Mouse (Mus musculus) spleen, postnatal 10 days (tissue): Measurements from ENCODE around the gene Cln3.
A peak's percentile ranks its signal among the peaks of the same experiment; 100 is the strongest.

ENCODE experiments used
- DNase-seq, 2 experiments: peaks; one replicate each; pipeline ENCODE4 v3.0.0; 2021 to 2022; ENCODE audit warnings: low spot score in 2 of 2

The Cln3 gene

GRCm38 (mm10) chr7:126585717-126586116, at the start of gene Cln3:
Cln3 (minus strand) TSS chr7:126585817.
- no peak for DNase-seq

GRCm38 (mm10) chr7:126635375-126635774, 49.8 kb upstream of the Cln3 start:
- no peak for DNase-seq

GRCm38 (mm10) chr7:126632478-126632877, 46.9 kb upstream of the Cln3 start:
- no peak for DNase-seq

- DNase-seq, result no peak
Observed at GRCm38 (mm10) chr7:126630824-126631518, 45.4 kb upstream of the Cln3 start, which contains the start of gene Nupr1. Nupr1 (minus strand) TSS chr7:126630861.

- DNase-seq, result no peak
Observed at GRCm38 (mm10) chr7:126629915-126630314, 44.3 kb upstream of the Cln3 start.

GRCm38 (mm10) chr7:126628111-126628510, 42.5 kb upstream of the Cln3 start:
- no peak for DNase-seq

- no peak for DNase-seq
Observed at GRCm38 (mm10) chr7:126625807-126626600, 40.4 kb upstream of the Cln3 start.

- peak in 1 of 2 experiments; percentile 27 for DNase-seq
Observed at GRCm38 (mm10) chr7:126625369-126625768, 39.8 kb upstream of the Cln3 start.

GRCm38 (mm10) chr7:126624774-126625173, 39.2 kb upstream of the Cln3 start:
- DNase-seq, result no peak

- DNase-seq, result no peak
Observed at GRCm38 (mm10) chr7:126623381-126623780, 37.8 kb upstream of the Cln3 start.

GRCm38 (mm10) chr7:126621452-126622359, 36.1 kb upstream of the Cln3 start:
- no peak for DNase-seq

- no peak for DNase-seq
Observed at GRCm38 (mm10) chr7:126619559-126620275, 34.1 kb upstream of the Cln3 start.

- no peak for DNase-seq
Observed at GRCm38 (mm10) chr7:126616707-126617106, 31.1 kb upstream of the Cln3 start.

GRCm38 (mm10) chr7:126612736-126613135, 27.1 kb upstream of the Cln3 start:
- no peak for DNase-seq

- DNase-seq, result no peak
Observed at GRCm38 (mm10) chr7:126607796-126608195, 22.2 kb upstream of the Cln3 start.

- DNase-seq, result no peak
Observed at GRCm38 (mm10) chr7:126607064-126607463, 21.4 kb upstream of the Cln3 start.

- DNase-seq, result no peak
Observed at GRCm38 (mm10) chr7:126606611-126607010, 21.0 kb upstream of the Cln3 start.

GRCm38 (mm10) chr7:126602650-126603049, 17.0 kb upstream of the Cln3 start:
- DNase-seq, result no peak

GRCm38 (mm10) chr7:126601896-126602295, 16.3 kb upstream of the Cln3 start:
- DNase-seq, result no peak

- no peak for DNase-seq
Observed at GRCm38 (mm10) chr7:126598919-126599318, 13.3 kb upstream of the Cln3 start.

GRCm38 (mm10) chr7:126596414-126596813, 10.8 kb upstream of the Cln3 start:
- no peak for DNase-seq
